Comparison of ENCODE assay signal across 21 mouse cellular contexts in genomic region chr1:24698146-24698880, GRCm38 (mm10). TPM values are rescaled to one million over a fixed set of nuclear protein-coding genes. Genes with fewer than 3 reads are reported as not detected.
DNase-seq lines count a peak whose midpoint lies in the region; ATAC-seq and TF ChIP-seq lines count a peak whose summit lies in the region.
"Had no signal": no experiment of that assay in that cellular context is flagged by ENCODE, and none has a peak within 500 bp of the region (broad histone marks: within the 10 kb centered on the region; RNA-seq: fewer than 3 reads in every experiment).

No protein-coding gene starts in this region.

- H3K4me2 ChIP-seq in liver, embryonic 12.5 days, result no peak overlapping the region
- no peak overlapping the region for H3K4me2 ChIP-seq in forebrain, embryonic 14.5 days (ENCODE audit: low read length)
- H3K4me2 ChIP-seq: forebrain, embryonic 15.5 days; hindbrain, embryonic 14.5 days had no signal

- H3K4me1 ChIP-seq in liver, adult 2 months (ENCODE audit: control insufficient read depth, insufficient read depth, low read length), result peaks cover 23% of the 10 kb centered on the region
- peaks cover 36% of the 10 kb centered on the region for H3K4me1 ChIP-seq in liver, embryonic 12.5 days
- no peaks in the 10 kb centered on the region; the same call in 1 of the 2 replicates for H3K4me1 ChIP-seq in forebrain, embryonic 14.5 days (ENCODE audit: control insufficient read depth, insufficient read depth, low read length)
- H3K4me1 ChIP-seq: forebrain, embryonic 15.5 days had no signal

- no peaks in the 10 kb centered on the region for H3K9me3 ChIP-seq in liver, embryonic 12.5 days (replicated peaks)
- H3K9me3 ChIP-seq in forebrain, embryonic 14.5 days (replicated peaks; ENCODE audit: control insufficient read depth, low read length), result no peaks in the 10 kb centered on the region
- H3K9me3 ChIP-seq: forebrain, embryonic 15.5 days; heart, embryonic 12.5 days; heart, embryonic 15.5 days had no signal

- no peak for DNase-seq in gastrocnemius, adult 2 months
- no peak for DNase-seq in gastrocnemius, postnatal 10 days
- DNase-seq in liver, adult 2 months (ENCODE audit: extremely low read depth, low read depth, low spot score), result peak; percentile 53
- DNase-seq in adipocyte (ENCODE audit: low spot score), result peak; percentile 77
- no peak for DNase-seq in forebrain, embryonic 14.5 days (ENCODE audit: low spot score)
- DNase-seq: adrenal gland, postnatal 10 days; adrenal gland, postnatal 36 days; cerebellum, adult 18-20 months; cerebellum, adult 9-10 months; cerebellum, postnatal 14 days; gastrocnemius, postnatal 14 days; heart, adult 18-20 months; heart, postnatal 10 days; heart, postnatal 36 days had no signal

- intact Hi-C loops in gastrocnemius, adult 2 months (cut with DNase I), result no loop called here

- peaks cover 7% of the 10 kb centered on the region; the same call in 1 of the 2 replicates for H3K36me3 ChIP-seq in liver, adult 2 months (ENCODE audit: control insufficient read depth, insufficient read depth, low read length)
- H3K36me3 ChIP-seq in liver, embryonic 12.5 days, result no peaks in the 10 kb centered on the region
- H3K36me3 ChIP-seq in forebrain, embryonic 14.5 days (ENCODE audit: control insufficient read depth, insufficient read depth, low read length), result 0 out of 2 replicates have a peak, but pooled peaks cover 8% of the 10 kb centered on the region
- H3K36me3 ChIP-seq: heart, embryonic 12.5 days had no signal

- TF ChIP-seq CTCF in gastrocnemius, adult 2 months (IDR thresholded peaks at IDR 0.05), result no peak
- no peak for TF ChIP-seq CTCF in liver, adult 2 months (IDR thresholded peaks at IDR 0.05; ENCODE audit: low read depth, low read length)

- no peak for ATAC-seq in liver, embryonic 12.5 days
- ATAC-seq in megakaryocyte-erythroid progenitor cell, adult 5-6 weeks (replicated peaks; ENCODE audit: low FRiP score, low TSS enrichment, poor library complexity, severe bottlenecking), result 0 out of 2 replicates have a peak, but pooled peaks have one; percentile 23
- ATAC-seq in forebrain, embryonic 14.5 days, result no peak
- ATAC-seq: forebrain, embryonic 15.5 days; hindbrain, postnatal 0 days had no signal

- H3K4me3 ChIP-seq in gastrocnemius, adult 2 months, result no peak overlapping the region
- H3K4me3 ChIP-seq in liver, adult 2 months (ENCODE audit: insufficient read depth, low read depth, low read length), result no peak overlapping the region
- no peak overlapping the region for H3K4me3 ChIP-seq in liver, embryonic 12.5 days
- no peak overlapping the region for H3K4me3 ChIP-seq in forebrain, embryonic 14.5 days (ENCODE audit: low read depth, low read length)
- H3K4me3 ChIP-seq: forebrain, embryonic 15.5 days; heart, embryonic 12.5 days had no signal

- WGBS in liver, adult 2 months, result 26% methylated on average over 9 of the region's 9 CpGs
- WGBS in liver, embryonic 12.5 days (ENCODE audit: insufficient replicate concordance), result 70% methylated on average over 9 of the region's 9 CpGs
- WGBS in forebrain, embryonic 14.5 days, result 69% methylated on average over 9 of the region's 9 CpGs

- peak overlapping the region; percentile 73 for H3K27ac ChIP-seq in gastrocnemius, adult 2 months
- no peak overlapping the region; the same call in 1 of the 2 replicates for H3K27ac ChIP-seq in liver, adult 2 months (replicated peaks; ENCODE audit: insufficient read depth, low read depth, low read length)
- H3K27ac ChIP-seq in liver, embryonic 12.5 days, result no peak overlapping the region
- H3K27ac ChIP-seq in forebrain, embryonic 14.5 days (ENCODE audit: low read depth, low read length), result no peak overlapping the region
- H3K27ac ChIP-seq: forebrain, embryonic 15.5 days; heart, embryonic 15.5 days; hindbrain, embryonic 14.5 days; hindbrain, postnatal 0 days had no signal

- H3K9ac ChIP-seq in liver, adult 2 months (ENCODE audit: low read depth, low read length), result no peak overlapping the region
- H3K9ac ChIP-seq in liver, embryonic 12.5 days, result no peak overlapping the region
- H3K9ac ChIP-seq in forebrain, embryonic 14.5 days (ENCODE audit: low read length), result no peak overlapping the region
- H3K9ac ChIP-seq: forebrain, embryonic 15.5 days; heart, embryonic 12.5 days; heart, embryonic 15.5 days; hindbrain, embryonic 14.5 days had no signal

- TF ChIP-seq POLR2A in liver, adult 2 months (IDR thresholded peaks at IDR 0.05; ENCODE audit: extremely low read depth, insufficient read depth, low read length), result no peak

- peaks cover 4% of the 10 kb centered on the region; the same call in 1 of the 2 replicates for H3K79me2 ChIP-seq in liver, adult 2 months (ENCODE audit: control insufficient read depth, insufficient read depth, low read length)

- H3K27me3 ChIP-seq in liver, adult 2 months (ENCODE audit: control insufficient read depth, insufficient read depth, low read length), result no peaks in the 10 kb centered on the region
- H3K27me3 ChIP-seq in liver, embryonic 12.5 days (replicated peaks), result no peaks in the 10 kb centered on the region
- H3K27me3 ChIP-seq in forebrain, embryonic 14.5 days (replicated peaks; ENCODE audit: control insufficient read depth, insufficient read depth, low read length), result no peaks in the 10 kb centered on the region
- H3K27me3 ChIP-seq: forebrain, embryonic 15.5 days; heart, embryonic 12.5 days; heart, embryonic 15.5 days had no signal

RNA-seq across cellular contexts. Expression of gene Lmbrd1, which starts 19.9 kb away (rescaled TPM):
- total RNA-seq in gastrocnemius, adult 2 months (2021), result 10 to 100 TPM; 33.6 to 35.5 TPM
- 10 to 100 TPM; 30.3 to 30.4 TPM for total RNA-seq in gastrocnemius, postnatal 10 days (2021)
- total RNA-seq in liver, adult 2 months (2014; rRNA removed), result 70.9 and 75.6 TPM in 2 replicates
- 29.6 and 29.7 TPM in 2 replicates for polyA plus RNA-seq in liver, adult 2 months (2012; rRNA removed)
- polyA plus RNA-seq in liver, embryonic 12.5 days (2016; fragmentation: Nextera tagmentation; extraction: Ambion mirVana), result 14.1 and 14.5 TPM in 2 replicates
- 16.7 and 27.7 TPM in 2 replicates for total RNA-seq in megakaryocyte-erythroid progenitor cell, adult 5-6 weeks (2014; fragmentation: Nextera tagmentation)
- total RNA-seq in megakaryocyte-erythroid progenitor cell, adult 5-6 weeks (2017), result 9.2 and 16.4 TPM in 2 replicates
- 33.7 and 42.6 TPM in 2 replicates for polyA plus RNA-seq in forebrain, embryonic 14.5 days (2014; fragmentation: Nextera tagmentation; extraction: Ambion mirVana)

Comparison
In these comparisons a context has a peak if more than half of its experiments do, and no peak if none do; other contexts are left out.
1. DNase-seq: peak in liver, adult 2 months (single experiment) and adipocyte (single experiment); none in gastrocnemius, adult 2 months (single experiment), gastrocnemius, postnatal 10 days (single experiment) and forebrain, embryonic 14.5 days (single experiment).